Mouse (Mus musculus) left cerebral cortex, adult 18-20 months (tissue): ENCODE data around the gene Tmem143. TPM values are rescaled to one million over a fixed set of nuclear protein-coding genes. Genes with fewer than 3 reads are reported as not detected.
A peak's percentile ranks its signal among the peaks of the same experiment; 100 is the strongest.
"Not testable (repeated sequence)": the region's sequence is repeated elsewhere in the genome, so short reads cannot be mapped to it uniquely, and the experiment has no call there.

Experiments used
- DNase-seq, 2 experiments: peaks; one replicate each; pipeline ENCODE4 v3.0.0; 2021 to 2022; ENCODE audit warnings: low spot score in 2 of 2, mixed read lengths in 1 of 2
- total RNA-seq, 2 experiments: library from RNA; stranded (reverse); gene quantifications; 2 replicates each; pipeline ENCODE4 v1.2.3; 2021

The Tmem143 gene
- total RNA-seq, 2 experiments from 2014 or later = 20.9 to 22.0 TPM

- DNase-seq = no peak
These were observed 25.3 kb downstream of the Tmem143 start for GRCm38 (mm10) chr7:45921950-45922600.

- DNase-seq = peak; percentile 89 to 92
These were observed 26.4 kb downstream of the Tmem143 start for GRCm38 (mm10) chr7:45922928-45923761.

GRCm38 (mm10) chr7:45923762-45924428, 27.2 kb downstream of the Tmem143 start, which contains the start of gene Ccdc114:
Gene Ccdc114 (plus strand): TSS chr7:45924072.
- no peak for DNase-seq

- no peak for DNase-seq
These were observed 27.7 kb downstream of the Tmem143 start for GRCm38 (mm10) chr7:45924429-45924816.

- DNase-seq = no peak
These were observed 32.0 kb downstream of the Tmem143 start for GRCm38 (mm10) chr7:45928626-45929295.

GRCm38 (mm10) chr7:45929688-45930087, 32.9 kb downstream of the Tmem143 start:
- no peak for DNase-seq

- not testable (repeated sequence) for DNase-seq
These were observed 37.0 kb downstream of the Tmem143 start for GRCm38 (mm10) chr7:45933766-45934165.

- peak; percentile 51 to 68 for DNase-seq
These were observed 38.4 kb downstream of the Tmem143 start for GRCm38 (mm10) chr7:45935114-45935513.

GRCm38 (mm10) chr7:45939836-45940235, 43.1 kb downstream of the Tmem143 start:
- no peak for DNase-seq

- no peak for DNase-seq
These were observed 45.2 kb downstream of the Tmem143 start for GRCm38 (mm10) chr7:45941986-45942385.

- not testable (repeated sequence) for DNase-seq
These were observed 46.5 kb downstream of the Tmem143 start for GRCm38 (mm10) chr7:45943280-45943679.

GRCm38 (mm10) chr7:45949061-45949460, 52.3 kb downstream of the Tmem143 start:
- DNase-seq = no peak

GRCm38 (mm10) chr7:45956611-45957010, 59.9 kb downstream of the Tmem143 start:
- DNase-seq = no peak

Other genes with a start within 250 kb of the Tmem143 start
- gene Fut2, start 230.5 kb upstream of the Tmem143 start, total RNA-seq = under 1 TPM; 0.12 to 0.26 TPM
- 10 to 100 TPM; 11.1 to 13.3 TPM for gene Ntn5, start 212.9 kb upstream of the Tmem143 start, total RNA-seq
- 1 to 10 TPM; 1.2 to 1.7 TPM for gene Sec1, start 202.5 kb upstream of the Tmem143 start, total RNA-seq
- 100 to 1,000 TPM; 215 to 220 TPM for gene Car11, start 197.1 kb upstream of the Tmem143 start, total RNA-seq
- gene Dbp, start 191.9 kb upstream of the Tmem143 start, total RNA-seq = 10 to 100 TPM; 63.1 to 84.6 TPM
- gene Rpl18, start 181.5 kb upstream of the Tmem143 start, total RNA-seq = 100 to 1,000 TPM; 331 to 369 TPM
- gene Sphk2, start 178.9 kb upstream of the Tmem143 start, total RNA-seq = 10 to 100 TPM; 32.3 to 33.0 TPM
- under 1 TPM in 1 of 2 experiments, not detected in 1; 0.21 TPM for gene Fam83e, start 175.7 kb upstream of the Tmem143 start, total RNA-seq
- gene Spaca4, start 171.1 kb upstream of the Tmem143 start, total RNA-seq = not detected
- gene Lmtk3, start 113.2 kb upstream of the Tmem143 start, total RNA-seq = 100 to 1,000 TPM; 229 to 237 TPM
- gene Sult2b1, start 112.3 kb upstream of the Tmem143 start, total RNA-seq = 10 to 100 TPM; 11.3 to 13.7 TPM
- gene Cyth2, start 82.4 kb upstream of the Tmem143 start, total RNA-seq = 100 to 1,000 TPM; 191 to 210 TPM
- 1 to 10 TPM; 2.2 to 2.6 TPM for gene Kcnj14, start 72.2 kb upstream of the Tmem143 start, total RNA-seq
- 10 to 100 TPM; 20.1 to 23.2 TPM for gene Grwd1, start 66.0 kb upstream of the Tmem143 start, total RNA-seq
- gene Kdelr1, start 24.2 kb upstream of the Tmem143 start, total RNA-seq = 10 to 100 TPM; 69.0 to 76.2 TPM
- 10 to 100 TPM; 10.7 to 10.9 TPM for gene Grin2d, start 18.6 kb upstream of the Tmem143 start, total RNA-seq
- not detected for gene Syngr4, start 227 bp upstream of the Tmem143 start, total RNA-seq
- gene Emp3, start 24.5 kb downstream of the Tmem143 start, total RNA-seq = 1 to 10 TPM; 5.5 to 8.4 TPM
- 1 to 10 TPM; 2.6 to 2.7 TPM for gene Ccdc114, start 27.1 kb downstream of the Tmem143 start, total RNA-seq
- 1 to 10 TPM; 1.4 to 2.5 TPM for gene Abcc6, start 133.4 kb downstream of the Tmem143 start, total RNA-seq
- gene Nomo1, start 136.8 kb downstream of the Tmem143 start, total RNA-seq = 100 to 1,000 TPM; 105 to 106 TPM
- 10 to 100 TPM; 38.7 to 43.1 TPM for gene Kcnj11, start 203.8 kb downstream of the Tmem143 start, total RNA-seq